Mouse (Mus musculus): ENCODE results near the gene Hist1h3i. TPM values are rescaled to one million over a fixed set of nuclear protein-coding genes. Genes with fewer than 3 reads are reported as not detected.
A peak's percentile ranks its signal among the peaks of the same experiment; 100 is the strongest.

Gene Hist1h3i
- total RNA-seq, 2 experiments from 2014 or later, result 21.8 to 29.9 TPM

DNA sequence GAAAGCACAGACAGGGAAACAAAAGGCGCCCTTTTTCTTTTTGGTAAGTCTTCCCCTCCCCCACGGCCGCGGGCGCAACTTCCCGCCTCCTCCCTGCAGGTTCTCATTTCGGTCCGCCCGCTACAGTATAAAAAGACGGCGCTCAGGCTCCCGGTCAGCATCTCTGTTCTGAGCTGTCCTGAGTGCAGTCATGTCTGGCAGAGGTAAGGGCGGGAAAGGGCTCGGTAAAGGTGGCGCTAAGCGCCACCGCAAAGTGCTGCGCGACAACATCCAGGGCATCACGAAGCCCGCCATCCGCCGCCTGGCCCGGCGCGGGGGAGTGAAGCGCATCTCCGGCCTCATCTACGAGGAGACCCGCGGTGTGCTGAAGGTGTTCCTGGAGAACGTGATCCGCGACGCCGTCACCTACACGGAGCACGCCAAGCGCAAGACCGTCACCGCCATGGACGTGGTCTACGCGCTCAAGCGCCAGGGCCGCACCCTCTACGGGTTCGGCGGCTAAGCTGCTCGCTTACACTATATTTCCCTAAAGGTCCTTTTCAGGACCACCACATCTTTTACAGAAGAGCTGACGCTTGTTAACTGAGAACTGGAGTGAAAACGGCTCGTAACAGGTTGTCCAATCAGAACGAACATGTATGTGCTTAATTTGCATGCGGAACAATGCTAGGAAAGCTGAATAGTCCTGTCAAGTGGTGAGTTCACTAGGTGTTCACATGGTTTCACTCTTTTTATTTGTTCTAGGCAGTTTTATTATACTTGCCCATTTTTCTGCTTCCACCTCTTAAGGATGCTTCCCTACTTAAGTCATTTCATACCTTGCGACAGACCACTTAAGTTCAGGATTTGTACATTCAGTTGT is 48.0 kb downstream of the Hist1h3i start, which contains the start of gene Hist1h4j:
Gene Hist1h4j, plus strand, starts transcription at position 159 of the 862 bp plus-strand sequence.
- peak; percentile 48 to 49 for DNase-seq (ENCODE audit: low spot score in 2 of 2)

DNA sequence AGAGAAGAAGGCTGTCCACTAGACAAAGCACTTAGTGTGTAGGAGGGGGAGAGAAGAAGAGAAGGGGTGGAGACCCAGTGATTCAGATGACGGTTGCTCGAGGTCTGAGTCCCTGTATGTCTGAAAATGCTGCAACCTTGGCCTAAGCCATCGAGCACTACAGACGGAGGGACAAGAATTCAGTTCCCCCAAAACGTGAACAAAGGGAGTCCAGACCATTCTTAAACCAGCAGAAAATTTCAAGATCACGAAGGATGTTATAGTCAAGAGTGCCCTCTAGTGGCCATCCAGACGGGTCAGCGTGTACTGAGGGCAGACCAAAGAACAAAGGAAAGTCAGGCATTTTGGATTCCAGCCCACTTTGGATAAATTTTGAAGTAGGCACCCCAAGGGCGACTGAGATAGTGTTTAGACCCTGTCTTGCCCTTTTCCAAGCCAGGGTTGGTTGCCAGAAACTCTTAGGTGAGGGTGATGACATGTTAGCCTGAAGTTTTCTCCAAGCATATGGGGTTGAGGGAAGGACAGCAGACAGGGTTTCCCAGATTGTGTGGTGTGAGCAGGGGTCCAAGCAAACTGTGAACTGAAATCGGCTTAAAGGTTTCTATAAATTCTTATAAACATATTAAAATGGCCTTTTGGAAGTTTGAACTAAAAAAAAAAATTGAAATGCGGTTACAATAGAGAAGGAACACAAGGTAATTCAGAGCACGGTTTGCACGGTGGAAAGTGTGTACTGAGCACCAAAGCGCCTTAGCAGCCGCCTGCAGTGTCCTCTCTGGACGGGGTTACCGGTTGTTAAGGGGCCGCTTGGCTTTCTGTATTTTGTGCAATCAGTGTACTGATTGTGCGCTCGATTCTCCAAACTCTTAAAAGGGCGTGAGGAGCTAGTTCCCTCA is 48.9 kb downstream of the Hist1h3i start:
- DNase-seq (ENCODE audit: low spot score in 2 of 2), result peak; percentile 50 to 67

DNA sequence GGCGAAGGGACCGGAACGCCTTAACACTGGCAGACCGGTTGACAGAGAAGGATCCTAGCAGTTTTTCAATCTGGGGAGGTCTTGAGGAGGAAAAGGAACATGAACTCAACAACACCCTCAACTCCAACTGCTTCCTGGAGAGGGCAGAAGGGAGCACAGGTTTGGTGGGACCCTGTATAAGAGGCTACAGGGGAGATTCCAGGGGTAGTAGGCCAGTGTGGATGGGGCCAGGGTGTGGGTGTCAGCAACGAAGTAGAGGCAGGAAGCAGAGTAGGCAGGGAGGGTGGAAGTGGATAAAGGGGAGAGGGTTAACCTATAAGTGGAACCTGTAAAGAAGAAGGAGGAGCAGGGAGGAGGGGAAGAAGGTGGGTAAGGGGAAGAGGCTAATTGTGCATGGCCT is 49.7 kb downstream of the Hist1h3i start:
- DNase-seq (ENCODE audit: low spot score in 2 of 2), result no peak

Small RNA genes within 50 kb of the gene (microRNA-seq; reads per million reads assigned to microRNA genes)
- gene Gm19658 (ENCODE audit: borderline number of aligned reads in 2 of 2) (0 reads per million in 2 experiments), gene Gm44346 (ENCODE audit: borderline number of aligned reads in 2 of 2) (0 reads per million in 2 experiments), gene Gm44454 (ENCODE audit: borderline number of aligned reads in 2 of 2) (0 reads per million in 2 experiments), gene Gm44466 (ENCODE audit: borderline number of aligned reads in 2 of 2) (0 reads per million in 2 experiments)

Other genes starting within 250 kb of the Hist1h3i start
- gene Olfr1366, start 240.6 kb downstream of the Hist1h3i start, total RNA-seq (2021), result not detected
- gene Olfr1535, start 223.5 kb downstream of the Hist1h3i start, total RNA-seq (2021), result not detected
- not detected for gene Olfr1364, start 201.6 kb downstream of the Hist1h3i start, total RNA-seq (2021)
- not detected for gene Olfr1362, start 169.3 kb downstream of the Hist1h3i start, total RNA-seq (2021)
- gene Olfr11, start 140.9 kb downstream of the Hist1h3i start, total RNA-seq (2021), result not detected
- not detected for gene Olfr1361, start 120.0 kb downstream of the Hist1h3i start, total RNA-seq (2021)
- not detected for gene Olfr1360, start 106.0 kb downstream of the Hist1h3i start, total RNA-seq (2021)
- gene Olfr1359, start 85.3 kb downstream of the Hist1h3i start, total RNA-seq (2021), result not detected
- 10 to 100 TPM; 21.3 to 23.3 TPM for gene Hist1h2bl, start 67.2 kb downstream of the Hist1h3i start, total RNA-seq (2021)
- gene Hist1h2ai, start 66.9 kb downstream of the Hist1h3i start, total RNA-seq (2021), result 10 to 100 TPM; 21.4 to 30.6 TPM
- gene Hist1h3h, start 65.7 kb downstream of the Hist1h3i start, total RNA-seq (2021), result 10 to 100 TPM; 25.1 to 28.5 TPM
- 1 to 10 TPM; 5.2 to 5.8 TPM for gene Hist1h2bm, start 61.3 kb downstream of the Hist1h3i start, total RNA-seq (2021)
- 1 to 10 TPM; 5.4 TPM for gene Hist1h4j, start 48.3 kb downstream of the Hist1h3i start, total RNA-seq (2021)
- 10 to 100 TPM; 76.7 to 88.9 TPM for gene Hist1h4k, start 32.9 kb downstream of the Hist1h3i start, total RNA-seq (2021)
- 1 to 10 TPM; 7.9 to 8.1 TPM for gene Hist1h2ak, start 29.5 kb downstream of the Hist1h3i start, total RNA-seq (2021)
- 10 to 100 TPM; 11.4 to 15.3 TPM for gene Hist1h2bn, start 29.2 kb downstream of the Hist1h3i start, total RNA-seq (2021)
- 10 to 100 TPM in 1 of 2 experiments, 1 to 10 TPM in 1; 8.8 to 12.2 TPM for gene Hist1h1b, start 2.7 kb downstream of the Hist1h3i start, total RNA-seq (2021)
- gene Hist1h2an, start 3.8 kb upstream of the Hist1h3i start, total RNA-seq (2021), result 1 to 10 TPM; 2.5 to 4.4 TPM
- gene Hist1h2bp, start 4.1 kb upstream of the Hist1h3i start, total RNA-seq (2021), result 1 to 10 TPM; 5.8 to 8.9 TPM
- 10 to 100 TPM; 45.1 to 68.5 TPM for gene Hist1h2bq, start 26.8 kb upstream of the Hist1h3i start, total RNA-seq (2021)
- 10 to 100 TPM in 1 of 2 experiments, 1 to 10 TPM in 1; 3.6 to 44.2 TPM for gene Hist1h2ao, start 27.1 kb upstream of the Hist1h3i start, total RNA-seq (2021)
- gene Hist1h4m, start 28.4 kb upstream of the Hist1h3i start, total RNA-seq (2021), result 100 to 1,000 TPM; 185 to 195 TPM
- 10 to 100 TPM; 33.0 to 84.6 TPM for gene Hist1h4n, start 48.8 kb upstream of the Hist1h3i start, total RNA-seq (2021)
- 10 to 100 TPM in 1 of 2 experiments, 1 to 10 TPM in 1; 8.6 to 29.1 TPM for gene Hist1h2ap, start 50.1 kb upstream of the Hist1h3i start, total RNA-seq (2021)
- 10 to 100 TPM; 43.9 to 68.8 TPM for gene Hist1h2br, start 50.4 kb upstream of the Hist1h3i start, total RNA-seq (2021)
- gene Zfp184, start 161.7 kb upstream of the Hist1h3i start, total RNA-seq (2021), result 1 to 10 TPM in 1 of 2 experiments, under 1 TPM in 1; 0.80 to 1.5 TPM
- gene Pom121l2, start 197.8 kb upstream of the Hist1h3i start, total RNA-seq (2021), result not detected
- gene Prss16, start 226.4 kb upstream of the Hist1h3i start, total RNA-seq (2021), result under 1 TPM in 1 of 2 experiments, not detected in 1; 0.96 TPM

Measured in adrenal gland, adult 18-20 months (tissue).